Mouse (Mus musculus): ENCODE results near the gene Plscr4. TPM values are rescaled to one million over a fixed set of nuclear protein-coding genes. Genes with fewer than 3 reads are reported as not detected.

Gene Plscr4
- 3.9 and 4.7 TPM in 2 replicates for polyA plus RNA-seq (2015; fragmentation: Nextera tagmentation; extraction: Ambion mirVana)

- no peaks in the 10 kb centered on the region for H3K4me1 ChIP-seq
- H3K27ac ChIP-seq (replicated peaks): peak within 1 kb of the TSS; percentile 66; the same call in 1 of the 2 replicates
- ATAC-seq (ENCODE audit: extremely low read depth, insufficient number of reproducible peaks, low FRiP score, low TSS enrichment): peak; percentile 42; the same call in 1 of the 2 replicates
- H3K4me2 ChIP-seq: peak within 1 kb of the TSS; percentile 95
- H3K36me3 ChIP-seq: no peaks in the 10 kb centered on the region
- H3K27me3 ChIP-seq (replicated peaks): no peaks in the 10 kb centered on the region
- peak within 1 kb of the TSS; percentile 89 for H3K9ac ChIP-seq
- H3K9me3 ChIP-seq: no peaks in the 10 kb centered on the region
- WGBS: 10% methylated on average over 42 of the region's 43 CpGs
- H3K4me3 ChIP-seq: peak within 1 kb of the TSS; percentile 81
Observed at GRCm38 (mm10) chr9:92457261-92458058, at the start of gene Plscr4. Plscr4 (plus strand) TSS chr9:92457373.

GRCm38 (mm10) chr9:92410225-92410624 is 46.9 kb upstream of the Plscr4 start:
- H3K9ac ChIP-seq: no peak overlapping the region
- no peaks in the 10 kb centered on the region for H3K27me3 ChIP-seq (replicated peaks)
- no peaks in the 10 kb centered on the region for H3K36me3 ChIP-seq
- H3K27ac ChIP-seq (replicated peaks): no peak overlapping the region
- ATAC-seq (ENCODE audit: extremely low read depth, insufficient number of reproducible peaks, low FRiP score, low TSS enrichment): no peak
- no peaks in the 10 kb centered on the region; the same call in 1 of the 2 replicates for H3K9me3 ChIP-seq
- 73% methylated on average over 3 of the region's 3 CpGs for WGBS
- H3K4me3 ChIP-seq: no peak overlapping the region
- 0 out of 2 replicates have a peak, but pooled peaks cover 4% of the 10 kb centered on the region for H3K4me1 ChIP-seq
- no peak overlapping the region for H3K4me2 ChIP-seq

DNA sequence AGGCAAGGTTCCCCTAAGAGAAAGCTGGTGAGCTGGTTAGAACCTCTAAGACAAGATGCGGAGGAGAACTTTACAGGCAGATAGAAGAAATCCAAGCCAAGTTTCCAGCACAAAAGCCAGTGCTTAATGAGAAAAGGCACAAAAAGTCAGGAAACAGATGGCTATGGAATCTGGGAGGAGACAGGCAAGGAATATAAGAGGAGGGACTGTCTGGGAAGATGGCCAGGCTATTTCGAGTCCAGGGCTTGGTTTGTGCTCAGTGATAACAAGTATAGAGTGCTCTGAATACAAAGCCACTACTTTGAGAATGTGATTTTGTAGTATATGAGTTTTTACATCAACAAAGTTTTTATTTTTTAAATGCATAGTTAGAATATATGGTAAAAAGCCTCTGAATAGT is 45.1 kb upstream of the Plscr4 start:
- H3K4me3 ChIP-seq: no peak overlapping the region
- H3K27me3 ChIP-seq (replicated peaks): no peaks in the 10 kb centered on the region
- H3K4me1 ChIP-seq: 0 out of 2 replicates have a peak, but pooled peaks cover 4% of the 10 kb centered on the region
- 62% methylated on average over 2 of the region's 2 CpGs for WGBS
- ATAC-seq (ENCODE audit: extremely low read depth, insufficient number of reproducible peaks, low FRiP score, low TSS enrichment): no peak
- no peaks in the 10 kb centered on the region for H3K36me3 ChIP-seq
- H3K9ac ChIP-seq: no peak overlapping the region
- H3K9me3 ChIP-seq: no peaks in the 10 kb centered on the region; the same call in 1 of the 2 replicates
- H3K27ac ChIP-seq (replicated peaks): 0 out of 2 replicates have a peak overlapping the region, but pooled peaks have one; percentile 62
- no peak overlapping the region for H3K4me2 ChIP-seq

DNA sequence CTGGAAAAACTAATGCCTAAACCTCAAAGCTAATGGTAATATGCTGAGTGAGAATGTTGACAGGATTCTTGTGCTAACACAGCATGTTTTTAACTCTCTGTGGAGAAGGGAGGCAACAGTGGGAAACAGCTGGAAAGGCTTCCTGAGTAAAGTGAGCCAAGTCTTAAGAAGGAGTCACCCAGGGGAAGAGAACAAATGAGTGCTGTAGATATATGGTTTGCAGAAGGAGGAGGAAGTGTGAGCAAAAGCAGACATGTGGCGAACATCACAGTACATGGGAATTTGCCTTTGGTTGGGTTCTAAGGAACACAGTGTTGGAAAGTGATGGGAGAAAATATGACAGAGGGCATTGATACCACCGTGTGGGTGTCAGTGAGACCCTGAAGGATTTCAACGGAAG is 43.5 kb upstream of the Plscr4 start:
- Histone ChIP-seq H3K36me3 (no peaks in the 10 kb centered on the region), H3K27ac (replicated peaks) (0 out of 2 replicates have a peak overlapping the region, but pooled peaks have one; percentile 13), H3K4me2 (no peak overlapping the region), H3K27me3 (replicated peaks) (no peaks in the 10 kb centered on the region), H3K4me3 (no peak overlapping the region), H3K9me3 (no peaks in the 10 kb centered on the region; the same call in 1 of the 2 replicates), H3K4me1 (0 out of 2 replicates have a peak, but pooled peaks cover 4% of the 10 kb centered on the region), H3K9ac (no peak overlapping the region)
- WGBS: 62% methylated on average over 3 of the region's 3 CpGs
- no peak for ATAC-seq (ENCODE audit: extremely low read depth, insufficient number of reproducible peaks, low FRiP score, low TSS enrichment)

- Histone ChIP-seq H3K4me1 (no peaks in the 10 kb centered on the region), H3K9me3 (no peaks in the 10 kb centered on the region), H3K36me3 (no peaks in the 10 kb centered on the region), H3K4me3 (no peak overlapping the region), H3K4me2 (no peak overlapping the region), H3K27me3 (replicated peaks) (no peaks in the 10 kb centered on the region), H3K9ac (no peak overlapping the region), H3K27ac (replicated peaks) (no peak overlapping the region)
- no peak for ATAC-seq (ENCODE audit: extremely low read depth, insufficient number of reproducible peaks, low FRiP score, low TSS enrichment)
Observed at GRCm38 (mm10) chr9:92437781-92438180, 19.4 kb upstream of the Plscr4 start.

DNA sequence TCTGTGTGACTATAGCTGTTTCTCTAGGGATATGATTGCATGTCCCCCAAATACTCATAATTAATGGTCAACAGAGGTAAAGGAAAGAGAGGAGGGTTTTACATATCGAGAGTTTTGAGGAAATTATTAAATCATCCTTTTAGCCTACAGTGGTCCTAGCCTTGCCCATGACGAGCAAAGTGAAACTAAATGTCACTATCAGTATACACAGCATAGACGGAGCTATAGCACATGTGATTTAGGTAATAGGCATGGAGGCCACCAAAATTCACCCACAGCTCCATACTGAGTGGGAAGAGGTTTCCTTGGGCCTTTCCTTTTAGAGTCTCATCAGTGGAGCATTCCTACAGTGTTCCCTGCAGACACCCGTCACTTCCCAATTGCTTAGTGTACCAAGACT is 15.7 kb upstream of the Plscr4 start:
- Histone ChIP-seq H3K4me1 (no peaks in the 10 kb centered on the region), H3K27ac (replicated peaks) (no peak overlapping the region), H3K27me3 (replicated peaks) (no peaks in the 10 kb centered on the region), H3K4me2 (no peak overlapping the region), H3K9me3 (no peaks in the 10 kb centered on the region), H3K36me3 (no peaks in the 10 kb centered on the region), H3K9ac (no peak overlapping the region), H3K4me3 (no peak overlapping the region)
- 69% methylated on average over 4 of the region's 4 CpGs for WGBS
- no peak for ATAC-seq (ENCODE audit: extremely low read depth, insufficient number of reproducible peaks, low FRiP score, low TSS enrichment)

- no peak for ATAC-seq (ENCODE audit: extremely low read depth, insufficient number of reproducible peaks, low FRiP score, low TSS enrichment)
- Histone ChIP-seq H3K4me2 (no peak overlapping the region), H3K27me3 (replicated peaks) (no peaks in the 10 kb centered on the region), H3K9ac (no peak overlapping the region), H3K4me3 (no peak overlapping the region), H3K4me1 (no peaks in the 10 kb centered on the region), H3K9me3 (no peaks in the 10 kb centered on the region), H3K27ac (replicated peaks) (no peak overlapping the region), H3K36me3 (no peaks in the 10 kb centered on the region)
Observed at GRCm38 (mm10) chr9:92444536-92444935, 12.6 kb upstream of the Plscr4 start.

DNA sequence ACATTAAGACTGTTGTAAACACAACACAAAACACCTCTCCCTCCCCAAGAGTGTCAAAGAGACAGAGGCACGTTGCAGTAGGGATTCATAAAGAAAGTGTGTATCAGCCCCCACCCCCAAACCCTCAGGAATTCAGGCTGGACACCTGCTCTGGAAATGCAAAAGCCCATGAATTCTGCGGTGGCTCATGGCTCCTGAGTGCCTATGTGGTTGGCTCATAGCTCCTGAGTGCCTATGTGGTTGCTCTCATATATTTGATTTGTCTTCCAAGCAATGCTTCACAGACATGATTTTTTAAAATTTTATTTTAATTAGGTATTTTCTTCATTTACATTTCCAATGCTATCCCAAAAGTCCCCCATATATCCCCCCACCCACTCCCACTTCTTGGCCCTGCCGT is 568 bp upstream of the Plscr4 start:
- no peaks in the 10 kb centered on the region for H3K9me3 ChIP-seq
- no peak for ATAC-seq (ENCODE audit: extremely low read depth, insufficient number of reproducible peaks, low FRiP score, low TSS enrichment)
- no peaks in the 10 kb centered on the region for H3K4me1 ChIP-seq
- WGBS: 80% methylated on average over 3 of the region's 3 CpGs
- no peaks in the 10 kb centered on the region for H3K36me3 ChIP-seq
- no peak overlapping the region for H3K9ac ChIP-seq
- H3K4me3 ChIP-seq: no peak overlapping the region
- H3K27me3 ChIP-seq (replicated peaks): no peaks in the 10 kb centered on the region
- no peak overlapping the region for H3K27ac ChIP-seq (replicated peaks)
- no peak overlapping the region for H3K4me2 ChIP-seq

- no peaks in the 10 kb centered on the region for H3K36me3 ChIP-seq
- WGBS: 7% methylated on average over 5 of the region's 5 CpGs
- peak overlapping the region; percentile 66; the same call in 1 of the 2 replicates for H3K27ac ChIP-seq (replicated peaks)
- H3K4me2 ChIP-seq: peak overlapping the region; percentile 95
- ATAC-seq (ENCODE audit: extremely low read depth, insufficient number of reproducible peaks, low FRiP score, low TSS enrichment): peak; percentile 58; the same call in 1 of the 2 replicates
- peak overlapping the region; percentile 89 for H3K9ac ChIP-seq
- H3K27me3 ChIP-seq (replicated peaks): no peaks in the 10 kb centered on the region
- H3K9me3 ChIP-seq: no peaks in the 10 kb centered on the region
- H3K4me1 ChIP-seq: no peaks in the 10 kb centered on the region
- peak overlapping the region; percentile 81 for H3K4me3 ChIP-seq
Observed at GRCm38 (mm10) chr9:92458059-92458402, 858 bp downstream of the Plscr4 start.

DNA sequence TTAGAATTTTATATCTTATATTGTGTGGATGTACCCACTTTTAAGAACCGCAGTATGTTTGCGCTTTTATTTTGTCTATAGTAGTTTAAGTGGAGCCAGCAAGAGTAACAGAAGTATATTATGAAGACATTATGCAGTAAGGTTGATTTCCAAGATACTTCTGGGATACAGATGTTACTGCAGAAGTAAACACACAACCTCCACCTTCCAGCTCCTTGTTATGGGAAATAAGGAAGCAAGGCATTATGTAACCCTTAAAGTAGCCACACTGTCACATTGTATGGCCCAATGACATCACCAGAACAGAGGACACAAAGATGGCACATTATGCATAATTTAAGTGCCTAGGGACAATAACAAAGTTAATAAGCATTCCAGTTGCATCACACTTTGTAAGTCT is 1.2 kb downstream of the Plscr4 start:
- Histone ChIP-seq H3K27me3 (replicated peaks) (no peaks in the 10 kb centered on the region), H3K36me3 (no peaks in the 10 kb centered on the region), H3K4me2 (peak overlapping the region; percentile 95), H3K9me3 (no peaks in the 10 kb centered on the region), H3K4me3 (peak overlapping the region; percentile 81), H3K9ac (no peak overlapping the region), H3K4me1 (no peaks in the 10 kb centered on the region), H3K27ac (replicated peaks) (no peak overlapping the region)
- no peak for ATAC-seq (ENCODE audit: extremely low read depth, insufficient number of reproducible peaks, low FRiP score, low TSS enrichment)
- WGBS: 86% methylated on average over 2 of the region's 2 CpGs

DNA sequence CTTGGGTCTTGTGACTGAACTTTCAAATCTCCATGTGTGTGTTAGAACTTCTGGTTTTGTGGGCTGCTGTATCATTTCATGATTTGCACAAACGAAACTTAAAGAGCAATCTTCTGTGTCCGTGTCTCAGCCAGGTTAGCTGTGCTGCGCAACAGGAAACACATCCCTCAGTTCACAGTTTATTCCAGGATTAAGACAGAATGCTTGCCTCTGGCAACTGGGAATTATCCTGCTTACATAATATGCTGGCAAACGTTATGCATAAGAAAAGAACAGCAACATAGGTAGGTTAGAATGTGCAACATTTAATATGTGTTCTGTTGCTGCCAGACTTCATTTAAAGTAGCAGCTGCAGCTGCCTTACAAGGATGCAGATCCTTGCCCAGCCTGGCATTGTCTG is 10.6 kb downstream of the Plscr4 start:
- Histone ChIP-seq H3K27ac (replicated peaks) (no peak overlapping the region), H3K9me3 (no peaks in the 10 kb centered on the region), H3K4me1 (no peaks in the 10 kb centered on the region), H3K36me3 (no peaks in the 10 kb centered on the region), H3K9ac (no peak overlapping the region), H3K4me2 (no peak overlapping the region), H3K27me3 (replicated peaks) (no peaks in the 10 kb centered on the region), H3K4me3 (no peak overlapping the region)
- no peak for ATAC-seq (ENCODE audit: extremely low read depth, insufficient number of reproducible peaks, low FRiP score, low TSS enrichment)
- WGBS: 65% methylated on average over 4 of the region's 4 CpGs
